Mouse (Mus musculus): ENCODE measurements around the gene Gcc2.

DNA sequence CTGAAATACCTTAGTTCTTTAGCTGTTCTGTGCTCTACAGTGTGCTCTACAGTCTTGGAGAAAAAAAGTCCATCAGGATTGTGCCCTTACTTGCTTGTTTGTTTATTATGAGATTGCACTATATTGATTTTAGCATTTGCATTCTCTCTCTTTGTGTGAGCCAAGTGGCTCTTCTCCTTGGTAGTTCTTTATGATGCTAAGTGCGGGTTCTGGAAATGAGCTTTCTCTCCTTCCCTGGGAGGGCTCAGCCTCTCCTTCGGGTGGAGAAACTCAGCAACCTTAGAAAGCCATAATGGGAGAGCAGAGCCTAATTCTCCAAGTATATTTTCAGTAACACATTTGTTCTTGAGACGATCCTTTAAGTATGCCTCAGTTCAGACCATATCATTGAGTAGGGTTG, 71.0 kb downstream of the Gcc2 start:
- TF ChIP-seq CTCF (IDR thresholded peaks at IDR 0.05; ENCODE audit: low read depth) (no peak), EP300 (IDR thresholded peaks at IDR 0.05; ENCODE audit: low read depth) (no peak)

Data from liver, embryonic 14.5 days (tissue).